Mouse (Mus musculus) left cerebral cortex, adult 8-10 months (tissue): ENCODE results near the gene Olfr690. TPM values are rescaled to one million over a fixed set of nuclear protein-coding genes. Genes with fewer than 3 reads are reported as not detected.
"Not testable (repeated sequence)": the region's sequence is repeated elsewhere in the genome, so short reads cannot be mapped to it uniquely, and the experiment has no call there.

ENCODE experiments used
- DNase-seq, 2 experiments: peaks; one replicate each; pipeline ENCODE4 v3.0.0; 2022; ENCODE audit warnings: low spot score in 2 of 2
- total RNA-seq, 4 experiments: library from RNA; stranded (reverse); gene quantifications; 2 replicates each; pipeline ENCODE4 v1.2.4; 2022

Gene Olfr690
- total RNA-seq: under 1 TPM; 0.27 to 0.57 (median 0.40) TPM

- DNase-seq: no peak
Observed at GRCm38 (mm10) chr7:105334004-105334403, at the start of gene Olfr690. Olfr690 (minus strand) TSS chr7:105334104.

GRCm38 (mm10) chr7:105380329-105380728 lies 46.4 kb upstream of the Olfr690 start:
- no peak for DNase-seq

GRCm38 (mm10) chr7:105374866-105375265 lies 41.0 kb upstream of the Olfr690 start, which contains the start of gene Gm5901:
Gm5901 (plus strand) TSS chr7:105375038.
- DNase-seq: no peak

- no peak for DNase-seq
Observed at GRCm38 (mm10) chr7:105373976-105374375, 40.1 kb upstream of the Olfr690 start.

- no peak for DNase-seq
Observed at GRCm38 (mm10) chr7:105373509-105373908, 39.6 kb upstream of the Olfr690 start.

- no peak for DNase-seq
Observed at GRCm38 (mm10) chr7:105372912-105373311, 39.0 kb upstream of the Olfr690 start.

GRCm38 (mm10) chr7:105368521-105368920 lies 34.6 kb upstream of the Olfr690 start:
- DNase-seq: no peak

- no peak for DNase-seq
Observed at GRCm38 (mm10) chr7:105367930-105368329, 34.0 kb upstream of the Olfr690 start, which contains the start of gene Olfr692. Olfr692 (plus strand) TSS chr7:105368230.

GRCm38 (mm10) chr7:105367268-105367667 lies 33.4 kb upstream of the Olfr690 start:
- DNase-seq: no peak

GRCm38 (mm10) chr7:105361713-105362112 lies 27.8 kb upstream of the Olfr690 start:
- DNase-seq: no peak

GRCm38 (mm10) chr7:105356487-105356886 lies 22.6 kb upstream of the Olfr690 start:
- not testable (repeated sequence) for DNase-seq

- DNase-seq: not testable (repeated sequence)
Observed at GRCm38 (mm10) chr7:105356064-105356463, 22.2 kb upstream of the Olfr690 start.

- no peak for DNase-seq
Observed at GRCm38 (mm10) chr7:105342752-105343151, 8.8 kb upstream of the Olfr690 start.

- no peak for DNase-seq
Observed at GRCm38 (mm10) chr7:105342170-105342569, 8.3 kb upstream of the Olfr690 start, which contains the start of gene Olfr691. Olfr691 (minus strand) TSS chr7:105342270.

- no peak for DNase-seq
Observed at GRCm38 (mm10) chr7:105325302-105325701, 8.6 kb downstream of the Olfr690 start.

GRCm38 (mm10) chr7:105310865-105311264 lies 23.0 kb downstream of the Olfr690 start, which contains the start of gene Olfr689:
Olfr689 (plus strand) TSS chr7:105311165.
- no peak for DNase-seq

- no peak for DNase-seq
Observed at GRCm38 (mm10) chr7:105290051-105290450, 43.9 kb downstream of the Olfr690 start.

GRCm38 (mm10) chr7:105287795-105288194 lies 46.1 kb downstream of the Olfr690 start, which contains the start of gene Olfr688:
Olfr688 (plus strand) TSS chr7:105288095.
- no peak for DNase-seq

Other genes starting within 250 kb of the Olfr690 start
- not detected for gene Olfr680-ps1, start 241.3 kb downstream of the Olfr690 start, total RNA-seq
- gene Olfr681, start 217.3 kb downstream of the Olfr690 start, total RNA-seq: not detected
- not detected for gene Olfr683, start 187.1 kb downstream of the Olfr690 start, total RNA-seq
- gene Olfr684, start 170.5 kb downstream of the Olfr690 start, total RNA-seq: not detected
- gene Olfr685, start 148.1 kb downstream of the Olfr690 start, total RNA-seq: not detected
- gene Olfr686, start 126.6 kb downstream of the Olfr690 start, total RNA-seq: not detected
- gene Olfr688, start 46.0 kb downstream of the Olfr690 start, total RNA-seq: not detected
- not detected for gene Olfr689, start 22.9 kb downstream of the Olfr690 start, total RNA-seq
- 1 to 10 TPM in 2 of 4 experiments, under 1 TPM in 2; 0.63 to 1.3 (median 0.86) TPM for gene Olfr691, start 8.2 kb upstream of the Olfr690 start, total RNA-seq
- not detected for gene Olfr692, start 34.1 kb upstream of the Olfr690 start, total RNA-seq
- not detected for gene Gm5901, start 40.9 kb upstream of the Olfr690 start, total RNA-seq
- gene Fam160a2, start 66.0 kb upstream of the Olfr690 start, total RNA-seq: 10 to 100 TPM; 64.6 to 72.6 (median 70.9) TPM
- 1 to 10 TPM in 2 of 4 experiments, under 1 TPM in 2; 0.98 to 2.0 (median 1.1) TPM for gene Cnga4, start 70.5 kb upstream of the Olfr690 start, total RNA-seq
- 10 to 100 TPM; 47.6 to 57.7 (median 52.5) TPM for gene Cckbr, start 91.6 kb upstream of the Olfr690 start, total RNA-seq
- gene Cavin3, start 148.2 kb upstream of the Olfr690 start, total RNA-seq: 10 to 100 TPM; 15.1 to 18.5 (median 17.0) TPM
- gene Smpd1, start 220.3 kb upstream of the Olfr690 start, total RNA-seq: 100 to 1,000 TPM; 100 to 105 (median 101) TPM
- gene Apbb1, start 247.5 kb upstream of the Olfr690 start, total RNA-seq: 100 to 1,000 TPM; 437 to 456 (median 444) TPM